In the genomic region with DNA sequence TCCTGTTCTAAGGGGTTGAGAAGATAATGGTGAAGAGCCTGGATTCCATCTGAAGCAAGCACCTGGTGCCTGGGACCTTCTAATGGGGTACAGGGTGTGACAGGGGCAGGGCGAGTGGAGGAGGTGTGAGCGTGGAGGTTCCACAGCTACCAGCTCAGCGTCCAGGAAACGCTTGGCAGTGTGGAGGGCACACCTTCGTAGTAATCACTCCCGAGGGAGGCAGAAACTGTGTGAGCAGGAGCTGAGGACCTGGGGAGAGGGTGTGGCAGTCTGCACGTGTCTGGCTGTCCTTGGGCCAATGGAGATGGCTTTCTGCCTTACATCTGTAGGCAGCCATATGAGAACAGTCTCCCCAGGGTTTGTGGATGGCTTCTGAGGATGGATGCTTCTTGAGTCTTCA, we compare ENCODE assay signal across 10 mouse cellular contexts. TPM values are rescaled to one million over a fixed set of nuclear protein-coding genes. Genes with fewer than 3 reads are reported as not detected.
DNase-seq lines count a peak whose midpoint lies in the region; ATAC-seq and TF ChIP-seq lines count a peak whose summit lies in the region.
"Had no signal": no experiment of that assay in that cellular context is flagged by ENCODE, and none has a peak within 500 bp of the region (broad histone marks: within the 10 kb centered on the region; RNA-seq: fewer than 3 reads in every experiment).

No protein-coding gene starts in this region.

- peak overlapping the region; percentile 90 for H3K27ac ChIP-seq in kidney, embryonic 16.5 days (ENCODE audit: low read length)
- no peak overlapping the region; the same call in 1 of the 2 replicates for H3K27ac ChIP-seq in kidney, embryonic 14.5 days (ENCODE audit: low read depth, low read length)
- peak overlapping the region; percentile 93 for H3K27ac ChIP-seq in embryonic facial prominence, embryonic 10.5 days (replicated peaks)
- H3K27ac ChIP-seq in hindbrain, embryonic 15.5 days (replicated peaks): peak overlapping the region; percentile 88
- peak overlapping the region; percentile 93 for H3K27ac ChIP-seq in midbrain, postnatal 0 days (ENCODE audit: low read depth, low read length)

- DNase-seq in embryonic facial prominence, embryonic 10.5 days (ENCODE audit: low spot score): no peak
- no peak for DNase-seq in midbrain, postnatal 0 days (ENCODE audit: low spot score)
- no peak for DNase-seq in right cerebral cortex, postnatal 14 days
- no peak for DNase-seq in adipocyte (ENCODE audit: low spot score)
- DNase-seq: adrenal gland, adult 2 months had no signal

- H3K4me2 ChIP-seq in kidney, embryonic 16.5 days (replicated peaks; ENCODE audit: low read depth, low read length): no peak overlapping the region
- no peak overlapping the region for H3K4me2 ChIP-seq in kidney, embryonic 14.5 days (replicated peaks; ENCODE audit: low read depth, low read length)
- peak overlapping the region; percentile 43 for H3K4me2 ChIP-seq in hindbrain, embryonic 15.5 days
- peak overlapping the region; percentile 39 for H3K4me2 ChIP-seq in midbrain, postnatal 0 days (ENCODE audit: low read depth, low read length, poor library complexity, severe bottlenecking)

- no peak overlapping the region for H3K9ac ChIP-seq in kidney, embryonic 16.5 days (replicated peaks; ENCODE audit: low read length)
- no peak overlapping the region for H3K9ac ChIP-seq in kidney, embryonic 14.5 days (ENCODE audit: low read depth, low read length)
- H3K9ac ChIP-seq in hindbrain, embryonic 15.5 days: peak overlapping the region; percentile 16
- peak overlapping the region; percentile 44 for H3K9ac ChIP-seq in midbrain, postnatal 0 days (replicated peaks; ENCODE audit: low read length, poor library complexity, severe bottlenecking)

- H3K27me3 ChIP-seq in kidney, embryonic 16.5 days (ENCODE audit: insufficient read depth, low read length): no peaks in the 10 kb centered on the region
- H3K27me3 ChIP-seq in kidney, embryonic 14.5 days (ENCODE audit: control insufficient read depth, insufficient read depth, low read length): no peaks in the 10 kb centered on the region
- no peaks in the 10 kb centered on the region for H3K27me3 ChIP-seq in embryonic facial prominence, embryonic 10.5 days (replicated peaks; ENCODE audit: low read depth, poor library complexity, severe bottlenecking)
- H3K27me3 ChIP-seq in hindbrain, embryonic 15.5 days: no peaks in the 10 kb centered on the region
- no peaks in the 10 kb centered on the region for H3K27me3 ChIP-seq in midbrain, postnatal 0 days (ENCODE audit: insufficient read depth, low read length)

- H3K9me3 ChIP-seq in kidney, embryonic 16.5 days (ENCODE audit: low read length): no peaks in the 10 kb centered on the region
- H3K9me3 ChIP-seq in kidney, embryonic 14.5 days (ENCODE audit: control insufficient read depth, low read length): no peaks in the 10 kb centered on the region
- H3K9me3 ChIP-seq in embryonic facial prominence, embryonic 10.5 days: no peaks in the 10 kb centered on the region
- H3K9me3 ChIP-seq in hindbrain, embryonic 15.5 days: no peaks in the 10 kb centered on the region
- H3K9me3 ChIP-seq in midbrain, postnatal 0 days (ENCODE audit: low read length): no peaks in the 10 kb centered on the region

- H3K36me3 ChIP-seq in kidney, embryonic 16.5 days (ENCODE audit: insufficient read depth, low read length): peaks cover 33% of the 10 kb centered on the region
- peaks cover 43% of the 10 kb centered on the region for H3K36me3 ChIP-seq in kidney, embryonic 14.5 days (ENCODE audit: control insufficient read depth, insufficient read depth, low read length)
- H3K36me3 ChIP-seq in embryonic facial prominence, embryonic 10.5 days (replicated peaks): peaks cover 69% of the 10 kb centered on the region
- H3K36me3 ChIP-seq in hindbrain, embryonic 15.5 days: peaks cover 19% of the 10 kb centered on the region
- peaks cover 40% of the 10 kb centered on the region for H3K36me3 ChIP-seq in midbrain, postnatal 0 days (ENCODE audit: insufficient read depth, low read length)

- TF ChIP-seq CTCF in midbrain, postnatal 0 days (IDR thresholded peaks at IDR 0.05): no peak

- no peak for ATAC-seq in kidney, embryonic 16.5 days (ENCODE audit: low FRiP score, low TSS enrichment)
- ATAC-seq in kidney, embryonic 14.5 days (ENCODE audit: low FRiP score, low TSS enrichment): no peak
- peak; percentile 39; the same call in 1 of the 2 replicates for ATAC-seq in hindbrain, embryonic 15.5 days (ENCODE audit: low FRiP score, low read depth)
- ATAC-seq in midbrain, postnatal 0 days (ENCODE audit: low FRiP score): peak; percentile 47; the same call in 1 of the 2 replicates
- no peak for ATAC-seq in erythroid progenitor cell, adult 5-6 weeks (replicated peaks; ENCODE audit: low FRiP score, poor library complexity, severe bottlenecking)

- H3K4me1 ChIP-seq in kidney, embryonic 16.5 days (ENCODE audit: insufficient read depth, low read length): peaks cover 99% of the 10 kb centered on the region
- peaks cover 87% of the 10 kb centered on the region for H3K4me1 ChIP-seq in kidney, embryonic 14.5 days (ENCODE audit: control insufficient read depth, insufficient read depth, low read length)
- H3K4me1 ChIP-seq in embryonic facial prominence, embryonic 10.5 days: peaks cover 99% of the 10 kb centered on the region
- H3K4me1 ChIP-seq in hindbrain, embryonic 15.5 days (replicated peaks): peaks cover 76% of the 10 kb centered on the region
- H3K4me1 ChIP-seq in midbrain, postnatal 0 days (ENCODE audit: insufficient read depth, low read length): peaks cover 33% of the 10 kb centered on the region

- H3K4me3 ChIP-seq in kidney, embryonic 16.5 days (ENCODE audit: low read length): no peak overlapping the region
- no peak overlapping the region for H3K4me3 ChIP-seq in kidney, embryonic 14.5 days (ENCODE audit: low read length)
- H3K4me3 ChIP-seq in embryonic facial prominence, embryonic 10.5 days: peak overlapping the region; percentile 44
- no peak overlapping the region for H3K4me3 ChIP-seq in hindbrain, embryonic 15.5 days
- H3K4me3 ChIP-seq in midbrain, postnatal 0 days (ENCODE audit: low read depth, low read length): no peak overlapping the region

- 46% methylated on average over 7 of the region's 7 CpGs for WGBS in kidney, embryonic 16.5 days
- WGBS in kidney, embryonic 14.5 days: 53% methylated on average over 7 of the region's 7 CpGs
- 59% methylated on average over 7 of the region's 7 CpGs for WGBS in embryonic facial prominence, embryonic 10.5 days
- 26% methylated on average over 7 of the region's 7 CpGs for WGBS in hindbrain, embryonic 15.5 days
- 16% methylated on average over 7 of the region's 7 CpGs for WGBS in midbrain, postnatal 0 days

RNA-seq across cellular contexts. Expression of gene Lasp1, which starts 14.3 kb away (rescaled TPM):
- 133 TPM in 2 replicates for polyA plus RNA-seq in kidney, embryonic 16.5 days (2015; fragmentation: Nextera tagmentation; extraction: Ambion mirVana)
- polyA plus RNA-seq in kidney, embryonic 14.5 days (2014; fragmentation: Nextera tagmentation; extraction: Ambion mirVana): 46.9 and 57.2 TPM in 2 replicates
- 90.5 and 98.7 TPM in 2 replicates for polyA plus RNA-seq in embryonic facial prominence, embryonic 10.5 days (2016; fragmentation: Nextera tagmentation; extraction: Ambion mirVana)
- 152 and 173 TPM in 2 replicates for polyA plus RNA-seq in hindbrain, embryonic 15.5 days (2015; fragmentation: Nextera tagmentation; extraction: Ambion mirVana)
- 206 and 216 TPM in 2 replicates for total RNA-seq in midbrain, postnatal 0 days (2014; rRNA removed)
- polyA plus RNA-seq in midbrain, postnatal 0 days (2015; fragmentation: Nextera tagmentation; extraction: Ambion mirVana): 174 and 179 TPM in 2 replicates
- 28.9 and 33.5 TPM in 2 replicates for total RNA-seq in erythroid progenitor cell, adult 5-6 weeks (2015; ENCODE audit: low replicate concordance)
- 14.8 and 57.0 TPM in 2 replicates for total RNA-seq in erythroid progenitor cell, adult 5-6 weeks (2017; ENCODE audit: low replicate concordance)

RNA-seq across cellular contexts. Expression of gene B230217C12Rik, which starts 27.5 kb away (rescaled TPM):
- polyA plus RNA-seq in kidney, embryonic 16.5 days (2015; fragmentation: Nextera tagmentation; extraction: Ambion mirVana): 4.3 and 6.7 TPM in 2 replicates
- 8.6 and 11.3 TPM in 2 replicates for polyA plus RNA-seq in kidney, embryonic 14.5 days (2014; fragmentation: Nextera tagmentation; extraction: Ambion mirVana)
- polyA plus RNA-seq in embryonic facial prominence, embryonic 10.5 days (2016; fragmentation: Nextera tagmentation; extraction: Ambion mirVana): 14.0 and 16.0 TPM in 2 replicates
- polyA plus RNA-seq in hindbrain, embryonic 15.5 days (2015; fragmentation: Nextera tagmentation; extraction: Ambion mirVana): 32.4 and 38.8 TPM in 2 replicates
- total RNA-seq in midbrain, postnatal 0 days (2014; rRNA removed): 37.7 and 43.6 TPM in 2 replicates
- polyA plus RNA-seq in midbrain, postnatal 0 days (2015; fragmentation: Nextera tagmentation; extraction: Ambion mirVana): 38.2 and 41.8 TPM in 2 replicates
- not detected in 2 replicates for total RNA-seq in erythroid progenitor cell, adult 5-6 weeks (2015; ENCODE audit: low replicate concordance)
- total RNA-seq in erythroid progenitor cell, adult 5-6 weeks (2017; ENCODE audit: low replicate concordance): not detected in 2 replicates

RNA-seq across cellular contexts. Expression of gene Rpl23, which starts 30.8 kb away (rescaled TPM):
- polyA plus RNA-seq in kidney, embryonic 16.5 days (2015; fragmentation: Nextera tagmentation; extraction: Ambion mirVana): 428 and 460 TPM in 2 replicates
- 695 and 947 TPM in 2 replicates for polyA plus RNA-seq in kidney, embryonic 14.5 days (2014; fragmentation: Nextera tagmentation; extraction: Ambion mirVana)
- 481 and 487 TPM in 2 replicates for polyA plus RNA-seq in embryonic facial prominence, embryonic 10.5 days (2016; fragmentation: Nextera tagmentation; extraction: Ambion mirVana)
- polyA plus RNA-seq in hindbrain, embryonic 15.5 days (2015; fragmentation: Nextera tagmentation; extraction: Ambion mirVana): 296 and 312 TPM in 2 replicates
- 177 and 224 TPM in 2 replicates for total RNA-seq in midbrain, postnatal 0 days (2014; rRNA removed)
- polyA plus RNA-seq in midbrain, postnatal 0 days (2015; fragmentation: Nextera tagmentation; extraction: Ambion mirVana): 308 and 329 TPM in 2 replicates
- 324 and 337 TPM in 2 replicates for total RNA-seq in erythroid progenitor cell, adult 5-6 weeks (2015; ENCODE audit: low replicate concordance)
- 331 and 402 TPM in 2 replicates for total RNA-seq in erythroid progenitor cell, adult 5-6 weeks (2017; ENCODE audit: low replicate concordance)

RNA-seq across cellular contexts. Expression of gene 1700001P01Rik, which starts 37.4 kb away (rescaled TPM):
- polyA plus RNA-seq in kidney, embryonic 16.5 days (2015; fragmentation: Nextera tagmentation; extraction: Ambion mirVana): 0.27 and 0.31 TPM in 2 replicates
- polyA plus RNA-seq in kidney, embryonic 14.5 days (2014; fragmentation: Nextera tagmentation; extraction: Ambion mirVana): 0.56 TPM in 1 of 2 replicates, not detected in the other
- 0.85 and 1.1 TPM in 2 replicates for polyA plus RNA-seq in embryonic facial prominence, embryonic 10.5 days (2016; fragmentation: Nextera tagmentation; extraction: Ambion mirVana)
- 0.26 and 0.28 TPM in 2 replicates for polyA plus RNA-seq in hindbrain, embryonic 15.5 days (2015; fragmentation: Nextera tagmentation; extraction: Ambion mirVana)
- total RNA-seq in midbrain, postnatal 0 days (2014; rRNA removed): not detected in 2 replicates
- polyA plus RNA-seq in midbrain, postnatal 0 days (2015; fragmentation: Nextera tagmentation; extraction: Ambion mirVana): 0.29 TPM in 1 of 2 replicates, not detected in the other
- total RNA-seq in erythroid progenitor cell, adult 5-6 weeks (2015; ENCODE audit: low replicate concordance): not detected in 2 replicates
- total RNA-seq in erythroid progenitor cell, adult 5-6 weeks (2017; ENCODE audit: low replicate concordance): not detected in 2 replicates
- polyA plus RNA-seq: adrenal gland, adult 2 months; liver, embryonic 16.5 days had no signal

RNA-seq across cellular contexts. Expression of gene Cwc25, which starts 46.7 kb away (rescaled TPM):
- polyA plus RNA-seq in kidney, embryonic 16.5 days (2015; fragmentation: Nextera tagmentation; extraction: Ambion mirVana): 15.1 and 18.4 TPM in 2 replicates
- polyA plus RNA-seq in kidney, embryonic 14.5 days (2014; fragmentation: Nextera tagmentation; extraction: Ambion mirVana): 12.6 and 13.7 TPM in 2 replicates
- polyA plus RNA-seq in embryonic facial prominence, embryonic 10.5 days (2016; fragmentation: Nextera tagmentation; extraction: Ambion mirVana): 22.0 and 24.2 TPM in 2 replicates
- polyA plus RNA-seq in hindbrain, embryonic 15.5 days (2015; fragmentation: Nextera tagmentation; extraction: Ambion mirVana): 14.9 and 16.2 TPM in 2 replicates
- 11.8 and 16.0 TPM in 2 replicates for total RNA-seq in midbrain, postnatal 0 days (2014; rRNA removed)
- 12.0 TPM in 2 replicates for polyA plus RNA-seq in midbrain, postnatal 0 days (2015; fragmentation: Nextera tagmentation; extraction: Ambion mirVana)
- total RNA-seq in erythroid progenitor cell, adult 5-6 weeks (2015; ENCODE audit: low replicate concordance): 8.3 and 13.8 TPM in 2 replicates
- total RNA-seq in erythroid progenitor cell, adult 5-6 weeks (2017; ENCODE audit: low replicate concordance): 8.8 and 19.1 TPM in 2 replicates

Comparison
In these comparisons a context has a peak if more than half of its experiments do, and no peak if none do; other contexts are left out.
1. ATAC-seq: peak in hindbrain, embryonic 15.5 days (single experiment) and midbrain, postnatal 0 days (single experiment); none in kidney, embryonic 16.5 days (single experiment), kidney, embryonic 14.5 days (single experiment) and erythroid progenitor cell, adult 5-6 weeks (single experiment).
2. H3K4me2 ChIP-seq: peak in hindbrain, embryonic 15.5 days (single experiment) and midbrain, postnatal 0 days (single experiment); none in kidney, embryonic 16.5 days (single experiment) and kidney, embryonic 14.5 days (single experiment).
3. H3K9ac ChIP-seq: peak in hindbrain, embryonic 15.5 days (single experiment) and midbrain, postnatal 0 days (single experiment); none in kidney, embryonic 16.5 days (single experiment) and kidney, embryonic 14.5 days (single experiment).